Mouse (Mus musculus) large intestine, adult 2 months (tissue): ENCODE measurements around the gene Gon7. TPM values are rescaled to one million over a fixed set of nuclear protein-coding genes. Genes with fewer than 3 reads are reported as not detected.

ENCODE experiments used
- DNase-seq: peaks from one replicate; pipeline ENCODE4 v3.0.0-alpha.2; 2012; ENCODE audit warnings: low read depth, low spot score
- WGBS: fragments of 180-500 bp; shearing (Covaris S2); methylation state at CpG from one replicate; pipeline ENCODE4 v1.1.7; 2018; 5-methylcytosine and 5-hydroxymethylcytosine counted together
- polyA plus RNA-seq: library from polyadenylated mRNA; depleted of rRNA; stranded (reverse); fragments of >200 nt; gene quantifications from 2 replicates; pipeline ENCODE4 v1.2.3, GENCODE M21; 2012; rRNA removed

Gene Gon7
- polyA plus RNA-seq, 1 experiment: 8.0 TPM

DNA sequence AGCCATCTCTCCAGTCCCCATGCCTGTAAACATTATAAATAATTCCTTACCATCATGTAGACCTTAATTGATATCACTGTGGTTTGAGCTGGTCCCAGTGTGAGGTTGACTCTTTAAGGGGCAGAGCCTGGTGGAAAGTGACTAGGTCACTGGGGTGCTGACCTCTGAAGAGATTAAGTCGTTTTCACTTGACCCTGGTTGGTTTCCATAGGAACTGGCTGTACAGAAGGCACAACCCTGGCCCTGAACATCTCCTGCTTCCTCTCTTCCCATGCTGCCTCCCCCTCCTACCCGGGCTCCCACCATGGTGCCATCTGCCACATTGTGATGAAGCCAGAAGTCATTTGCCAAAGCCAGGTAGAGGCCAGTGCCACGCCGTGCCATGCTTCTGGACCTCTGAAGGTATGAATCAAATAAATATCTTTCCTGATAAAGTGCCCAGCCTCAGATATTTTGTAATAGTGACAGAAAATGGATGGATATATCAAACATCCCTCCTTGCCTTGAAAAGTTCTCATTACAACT lies 46.7 kb downstream of the Gon7 start:
- WGBS: 73% methylated on average over 4 of the region's 4 CpGs
- no peak for DNase-seq

DNA sequence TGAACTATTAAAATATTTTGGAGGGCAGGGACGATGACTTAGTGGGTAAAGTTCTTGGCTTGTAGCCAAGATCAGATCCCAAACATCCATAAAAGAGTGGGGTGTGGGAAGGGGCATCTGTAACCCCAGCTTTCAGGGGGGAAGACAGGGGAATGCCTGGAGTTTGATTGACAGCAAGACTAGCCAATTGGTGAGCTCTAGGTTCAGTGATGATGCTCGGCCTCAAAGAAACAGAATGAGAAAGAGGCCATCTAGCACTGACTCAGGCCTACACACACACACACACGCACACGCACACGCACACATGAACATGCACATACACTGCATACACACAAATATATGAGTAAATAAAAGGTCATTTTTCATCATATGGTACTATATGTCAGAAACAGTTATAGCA lies 47.7 kb downstream of the Gon7 start:
- 85% methylated on average over 5 of the region's 5 CpGs for WGBS
- no peak for DNase-seq

- no peak for DNase-seq
- WGBS: 49% methylated on average over 11 of the region's 11 CpGs
Measured at GRCm38 (mm10) chr12:102708220-102708619, 49.4 kb downstream of the Gon7 start.

DNA sequence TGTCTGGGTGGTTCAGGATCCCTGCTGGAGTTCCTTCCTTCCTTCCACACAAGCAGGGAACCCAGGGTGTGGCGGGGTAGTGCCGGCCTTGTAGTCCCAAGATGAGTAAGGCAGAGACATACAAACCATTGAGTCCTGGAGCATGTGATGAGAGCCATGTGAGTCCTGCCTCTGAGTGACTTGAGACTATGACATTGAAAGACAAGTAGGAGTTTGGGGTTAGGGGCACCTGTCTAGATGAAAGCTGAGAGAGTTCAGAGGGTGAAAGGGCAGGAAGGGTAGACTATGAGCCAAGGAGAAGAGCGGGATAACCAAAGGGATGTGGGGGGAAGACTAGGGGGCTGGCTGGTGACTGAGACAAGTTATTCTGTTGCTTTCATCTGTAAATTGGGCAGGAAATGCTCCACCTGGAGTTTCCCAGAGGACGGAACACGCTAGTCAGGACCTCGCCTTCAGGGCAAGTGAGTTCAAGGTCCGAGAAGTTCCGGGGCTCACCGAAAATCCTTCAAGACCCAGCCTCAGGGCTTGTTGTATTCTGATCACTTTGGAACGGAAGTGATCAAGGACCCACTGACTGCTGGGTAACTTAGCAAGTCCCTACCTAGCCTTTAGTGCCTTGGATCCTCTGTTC lies 50.7 kb downstream of the Gon7 start:
- DNase-seq: no peak
- 60% methylated on average over 10 of the region's 10 CpGs for WGBS

- WGBS: 81% methylated on average over 6 of the region's 6 CpGs
- DNase-seq: no peak
Measured at GRCm38 (mm10) chr12:102705906-102706640, 51.5 kb downstream of the Gon7 start.

GRCm38 (mm10) chr12:102705216-102705871 lies 52.3 kb downstream of the Gon7 start:
- WGBS: 2% methylated on average over 45 of the region's 45 CpGs
- DNase-seq: no peak

DNA sequence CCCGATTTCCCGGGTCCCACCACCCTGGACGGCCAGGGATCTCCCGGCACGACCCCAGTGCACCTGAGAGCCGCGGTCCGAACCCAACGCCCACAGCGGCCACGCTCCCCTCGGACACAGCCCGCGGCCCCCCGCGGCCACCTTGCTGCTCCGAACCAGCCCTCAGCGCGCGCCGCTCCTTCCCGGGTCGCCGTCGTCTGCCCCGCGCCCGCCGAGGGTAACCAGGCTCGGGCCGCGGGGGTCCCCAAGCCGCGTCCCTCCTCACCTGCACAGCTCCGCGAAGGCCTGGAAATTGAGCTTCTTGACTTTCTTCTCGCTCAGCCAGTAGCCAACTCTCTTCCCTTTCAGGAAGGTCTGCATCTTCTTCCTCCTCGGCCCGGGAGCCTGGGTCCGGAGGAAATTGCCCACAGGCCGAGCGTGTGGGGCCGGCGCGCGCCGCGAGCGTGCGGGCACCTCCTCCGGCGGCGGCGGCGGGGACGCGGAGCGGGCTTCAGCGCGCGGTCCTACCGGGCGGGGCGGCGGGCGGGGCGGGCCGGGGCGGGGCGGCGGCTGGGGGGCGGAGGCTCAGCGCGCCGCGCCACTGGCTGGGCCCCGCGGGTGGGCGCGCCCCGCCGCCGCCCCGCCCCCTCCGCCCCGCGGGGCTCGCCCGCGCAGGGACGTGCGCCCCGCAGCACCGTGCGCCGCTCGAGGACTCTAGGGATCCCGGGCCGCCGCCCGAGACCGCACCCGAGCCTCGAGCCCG lies 53.0 kb downstream of the Gon7 start, which contains the start of gene Itpk1:
Itpk1 (minus strand) TSS at position 474 of the 742 bp plus-strand sequence.
- WGBS: 3% methylated on average over 98 of the region's 105 CpGs
- no peak for DNase-seq

DNA sequence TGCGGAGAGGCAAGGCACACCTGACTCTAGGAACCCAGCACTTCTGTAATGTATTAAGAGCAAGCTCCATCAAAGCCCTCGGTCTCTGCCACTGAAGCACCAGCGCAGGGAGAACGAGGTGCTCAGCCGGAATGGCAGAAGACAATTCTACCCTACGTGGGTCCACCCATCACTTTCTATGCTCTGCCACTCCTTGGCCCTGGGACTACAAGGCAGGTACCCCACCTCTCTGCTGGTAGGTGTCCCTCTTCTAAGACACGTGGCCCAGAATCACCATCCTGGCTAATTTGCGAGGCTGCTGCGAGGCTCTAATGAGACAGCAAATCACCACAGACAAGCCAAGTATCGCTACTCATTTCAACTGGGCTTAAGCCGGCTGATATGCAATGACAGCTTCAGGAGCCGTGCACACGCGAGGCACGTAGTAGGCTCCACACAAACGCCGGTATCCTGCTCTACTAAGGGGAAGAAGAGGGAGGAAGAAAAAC lies 53.6 kb downstream of the Gon7 start:
- no peak for DNase-seq
- 7% methylated on average over 17 of the region's 17 CpGs for WGBS

- DNase-seq: no peak
- WGBS: 42% methylated on average over 6 of the region's 6 CpGs
Measured at GRCm38 (mm10) chr12:102703441-102703840, 54.2 kb downstream of the Gon7 start.

Other genes starting within 250 kb of the Gon7 start
- gene Chga, start 202.8 kb downstream of the Gon7 start, polyA plus RNA-seq: 32.2 and 45.9 TPM in 2 replicates
- gene Itpk1, start 52.9 kb downstream of the Gon7 start, polyA plus RNA-seq: 205 and 268 TPM in 2 replicates
- gene Moap1, start 14.1 kb downstream of the Gon7 start, polyA plus RNA-seq: 0.45 and 0.74 TPM in 2 replicates
- 2.8 TPM in 2 replicates for gene Tmem251, start 14.0 kb downstream of the Gon7 start, polyA plus RNA-seq
- gene Gm28051, start within 50 bp of the Gon7 start, polyA plus RNA-seq: not detected in 2 replicates
- gene Ubr7, start 164 bp upstream of the Gon7 start, polyA plus RNA-seq: 8.5 and 10.3 TPM in 2 replicates
- 3.0 and 3.6 TPM in 2 replicates for gene Gm20604, start 869 bp upstream of the Gon7 start, polyA plus RNA-seq
- 5.6 and 12.4 TPM in 2 replicates for gene Btbd7, start 120.7 kb upstream of the Gon7 start, polyA plus RNA-seq
- gene Cox8c, start 141.5 kb upstream of the Gon7 start, polyA plus RNA-seq: not detected in 2 replicates
- gene Unc79, start 191.1 kb upstream of the Gon7 start, polyA plus RNA-seq: 0.15 and 0.22 TPM in 2 replicates